Mouse (Mus musculus) heart, postnatal 0 days (tissue): ENCODE data around the gene Fam168b. TPM values are rescaled to one million over a fixed set of nuclear protein-coding genes. Genes with fewer than 3 reads are reported as not detected.

Source experiments
- ATAC-seq: fragments of 200-750 bp; cut with Nextera tagmentation; 2 replicates; pipeline ENCODE4 v1.8.0; 2017; ENCODE audit warnings: low read depth, moderate number of reproducible peaks, moderate library complexity; ENCODE audit not compliant: insufficient read depth
- DNase-seq: peaks from one replicate; pipeline ENCODE4 v3.0.0-alpha.2; 2016; ENCODE audit warnings: low spot score
- H3K27ac ChIP-seq: fragments of 300-500 bp; sonication (generic); 2 replicates; pipeline ENCODE4 v1.5.1; 2014; ENCODE audit warnings: low read depth, mild to moderate bottlenecking
- H3K27me3 ChIP-seq: fragments of 300-500 bp; sonication (generic); 2 replicates; pipeline ENCODE4 v1.6.1; 2014; ENCODE audit warnings: low read length, mixed read lengths; ENCODE audit not compliant: control insufficient read depth, insufficient read depth
- H3K36me3 ChIP-seq: fragments of 300-500 bp; sonication (generic); replicated peaks from 2 replicates; pipeline ENCODE4 v1.6.1; 2014; ENCODE audit warnings: low read length, mixed read lengths; ENCODE audit not compliant: control insufficient read depth, insufficient read depth
- H3K4me1 ChIP-seq: fragments of 300-500 bp; sonication (generic); 2 replicates; pipeline ENCODE4 v1.6.1; 2014; ENCODE audit warnings: antibody characterized with exemption; ENCODE audit not compliant: control insufficient read depth, insufficient read depth
- H3K4me2 ChIP-seq: fragments of 300-500 bp; sonication (generic); 2 replicates; pipeline ENCODE4 v1.6.1; 2014; ENCODE audit warnings: low read depth, mild to moderate bottlenecking, low read length, moderate library complexity
- H3K4me3 ChIP-seq: fragments of 300-500 bp; sonication (generic); 2 replicates; pipeline ENCODE4 v1.5.1; 2014; ENCODE audit warnings: low read depth, low read length
- H3K9ac ChIP-seq: fragments of 300-500 bp; sonication (generic); replicated peaks from 2 replicates; pipeline ENCODE4 v1.6.1; 2014; ENCODE audit warnings: low read depth, low read length, mixed read lengths
- H3K9me3 ChIP-seq: fragments of 300-500 bp; sonication (generic); replicated peaks from 2 replicates; pipeline ENCODE4 v1.6.1; 2016; ENCODE audit warnings: low read length; ENCODE audit not compliant: control insufficient read depth
- CTCF ChIP-seq: IDR thresholded peaks from 2 replicates; pipeline ENCODE4 v1.5.1; 2016; ENCODE audit warnings: antibody characterized with exemption, control low read depth, low read depth
- EP300 ChIP-seq: IDR thresholded peaks from 2 replicates; pipeline ENCODE4 v1.6.1; 2016; ENCODE audit warnings: antibody characterized with exemption, low read depth
- WGBS: fragments of 180-500 bp; shearing (Covaris S2); extraction: QIAGEN DNeasy Blood & Tissue Kit; methylation state at CpG from one replicate; pipeline ENCODE4 v1.1.7; 2014; 5-methylcytosine and 5-hydroxymethylcytosine counted together
- polyA plus RNA-seq: library from polyadenylated mRNA; unstranded; fragments of >200 nt; fragmentation: Nextera tagmentation; extraction: Ambion mirVana; gene quantifications from 2 replicates; pipeline ENCODE4 v1.2.1, GENCODE M21; 2015
- total RNA-seq: library from RNA; depleted of rRNA; stranded (reverse); fragments of >200 nt; gene quantifications from 2 replicates; pipeline ENCODE4 v1.2.3, GENCODE M21; 2014; ENCODE audit warnings: low replicate concordance; rRNA removed

Fam168b gene
- total RNA-seq (83.3 and 96.0 TPM in 2 replicates), polyA plus RNA-seq (18.9 and 21.5 TPM in 2 replicates)

DNA sequence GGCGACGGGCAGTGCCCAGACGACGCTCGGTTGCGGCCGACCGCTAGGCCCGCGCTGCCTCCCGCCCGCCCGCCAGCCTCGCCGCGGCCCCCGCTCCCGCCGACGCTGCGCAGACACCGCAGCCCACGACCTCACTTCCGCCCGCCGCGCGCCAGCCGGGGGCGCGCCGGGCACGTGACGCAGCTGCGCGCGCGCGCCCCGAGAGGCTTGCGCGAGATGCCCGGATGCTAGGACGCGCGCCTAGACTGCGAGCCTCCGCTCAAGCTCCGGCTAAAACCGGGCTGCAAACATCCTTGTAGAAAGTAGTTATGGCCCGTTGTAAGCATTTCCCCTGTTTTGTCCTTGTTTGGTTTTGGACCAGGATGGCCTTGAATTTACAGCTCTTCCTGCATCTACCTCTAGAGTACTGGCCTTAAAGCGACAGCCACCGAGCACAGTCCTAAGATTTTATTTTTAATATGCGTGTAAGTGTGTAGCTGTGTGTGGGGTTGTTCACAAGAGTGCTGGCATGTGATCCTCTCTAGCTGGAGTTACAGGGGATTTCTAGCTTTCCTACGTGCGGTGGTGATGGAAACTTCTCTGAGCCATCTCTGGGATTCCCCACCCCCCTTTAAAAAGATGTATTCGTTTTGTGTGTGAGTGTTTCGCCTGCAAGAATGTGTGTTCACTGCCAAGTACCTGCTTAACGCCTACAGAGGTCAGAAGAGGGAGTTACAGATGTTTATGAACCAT, at the start of gene Fam168b:
TSS of gene Fam168b (minus strand) at position 179 of the 732 bp plus-strand sequence.
- TF ChIP-seq EP300: no peak
- no peak for TF ChIP-seq CTCF
- Histone ChIP-seq H3K9ac (peak within 1 kb of the TSS; percentile 92), H3K4me1 (peaks cover 35% of the 10 kb centered on the region), H3K9me3 (no peaks in the 10 kb centered on the region), H3K27ac (peak within 1 kb of the TSS; percentile 95), H3K4me3 (peak within 1 kb of the TSS; percentile 91), H3K4me2 (peak within 1 kb of the TSS; percentile 67), H3K27me3 (no peaks in the 10 kb centered on the region), H3K36me3 (no peaks in the 10 kb centered on the region)
- under 1% methylated on average over 40 of the region's 59 CpGs for WGBS
- ATAC-seq (peak; percentile 91), DNase-seq (peak; percentile 86)

DNA sequence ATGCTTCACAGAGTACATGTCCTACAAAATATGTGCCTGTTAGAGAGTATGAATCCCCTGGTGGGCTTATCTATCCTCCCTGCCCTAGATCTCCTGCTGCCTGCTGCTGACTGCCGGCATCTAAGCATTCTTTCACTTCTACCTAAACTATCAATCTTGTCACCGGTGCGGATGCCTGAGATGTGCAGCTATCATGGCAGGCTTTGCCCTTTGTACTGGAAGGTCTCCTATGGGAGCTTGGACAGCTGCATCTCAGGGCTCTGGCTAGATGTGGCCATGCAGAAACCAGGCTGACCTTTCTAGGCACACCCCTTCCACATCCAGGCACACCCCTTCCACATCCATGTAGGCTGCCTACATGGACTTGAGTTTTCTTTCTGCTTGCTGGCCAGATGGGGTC, 49.6 kb upstream of the Fam168b start:
- Histone ChIP-seq H3K9ac (no peak overlapping the region), H3K4me2 (no peak overlapping the region), H3K27me3 (0 out of 2 replicates have a peak, but pooled peaks cover 7% of the 10 kb centered on the region), H3K27ac (no peak overlapping the region), H3K9me3 (no peaks in the 10 kb centered on the region), H3K4me1 (no peaks in the 10 kb centered on the region), H3K36me3 (no peaks in the 10 kb centered on the region), H3K4me3 (no peak overlapping the region)
- ATAC-seq (no peak), DNase-seq (no peak)
- whole genome bisulfite sequencing: 42% methylated on average over 3 of the region's 3 CpGs
- no peak for TF ChIP-seq EP300
- no peak for TF ChIP-seq CTCF

DNA sequence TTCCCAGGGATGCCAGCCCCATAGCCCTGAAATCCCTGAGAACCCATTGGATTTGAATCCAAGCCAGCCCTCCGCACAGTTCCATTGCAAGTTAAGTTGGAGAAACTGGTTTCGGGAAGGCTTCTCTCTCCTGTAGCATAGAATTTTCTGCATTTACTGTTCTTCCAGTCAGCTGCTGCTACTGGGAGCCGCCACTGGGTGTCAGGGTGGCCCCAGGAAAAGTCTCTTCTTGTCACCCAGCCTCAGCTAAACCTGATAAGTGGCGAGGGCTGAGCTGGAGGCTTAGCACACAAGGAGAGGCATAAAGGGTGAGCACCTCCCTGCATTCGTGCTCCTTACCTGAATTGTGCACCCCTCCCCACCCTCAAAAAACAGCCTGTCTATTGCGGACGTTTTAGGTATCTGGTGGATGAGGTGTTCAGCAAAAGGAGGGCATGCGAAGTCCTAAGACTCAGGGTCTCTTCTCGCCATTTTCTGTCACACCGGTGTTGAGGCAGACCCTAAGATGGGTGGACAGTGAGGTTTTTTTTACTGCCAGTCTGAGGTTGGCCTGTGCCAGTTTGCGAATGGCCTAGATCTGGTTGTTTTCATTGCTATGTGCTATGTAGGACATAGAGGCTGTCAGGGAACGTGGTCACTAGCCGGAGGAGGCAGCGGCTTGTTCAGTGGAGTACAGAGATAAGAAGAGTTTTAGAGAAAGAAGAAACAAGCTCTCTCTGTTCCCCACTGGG, 48.9 kb upstream of the Fam168b start:
- H3K36me3 ChIP-seq: no peaks in the 10 kb centered on the region
- 37% methylated on average over 14 of the region's 14 CpGs for WGBS
- ATAC-seq: no peak
- no peak overlapping the region for H3K27ac ChIP-seq
- H3K4me3 ChIP-seq: no peak overlapping the region
- H3K4me2 ChIP-seq: no peak overlapping the region
- H3K27me3 ChIP-seq: 0 out of 2 replicates have a peak, but pooled peaks cover 7% of the 10 kb centered on the region
- no peaks in the 10 kb centered on the region for H3K4me1 ChIP-seq
- peak; percentile 45 for DNase-seq
- H3K9ac ChIP-seq: no peak overlapping the region
- peak; percentile 65 for TF ChIP-seq CTCF
- no peak for TF ChIP-seq EP300
- no peaks in the 10 kb centered on the region for H3K9me3 ChIP-seq

DNA sequence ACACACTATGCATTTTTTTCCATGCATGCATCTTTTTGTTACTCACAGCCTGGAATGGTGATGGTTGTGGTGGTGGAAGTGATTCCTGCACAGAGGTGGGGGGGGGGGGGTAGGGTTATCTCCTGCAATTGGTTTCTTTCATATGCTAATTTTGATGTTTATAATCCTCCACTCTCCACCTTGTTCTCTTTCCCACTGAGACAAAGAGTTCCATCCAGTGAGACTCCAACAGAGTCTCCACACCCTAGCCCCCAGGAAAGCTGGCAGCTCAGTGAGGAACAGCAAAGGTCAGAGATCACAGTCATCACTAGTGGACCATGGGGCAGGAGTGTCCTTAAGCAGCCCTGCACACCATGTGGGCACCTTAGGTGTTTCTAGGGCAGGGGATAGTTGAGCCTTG, 40.9 kb upstream of the Fam168b start:
- no peak overlapping the region for H3K4me2 ChIP-seq
- DNase-seq (no peak), ATAC-seq (no peak)
- H3K9me3 ChIP-seq: no peaks in the 10 kb centered on the region
- no peaks in the 10 kb centered on the region for H3K4me1 ChIP-seq
- 0 out of 2 replicates have a peak, but pooled peaks cover 4% of the 10 kb centered on the region for H3K36me3 ChIP-seq
- no peak overlapping the region for H3K27ac ChIP-seq
- no peak overlapping the region for H3K4me3 ChIP-seq
- TF ChIP-seq EP300: no peak
- no peak for TF ChIP-seq CTCF
- no peak overlapping the region for H3K9ac ChIP-seq
- H3K27me3 ChIP-seq: no peaks in the 10 kb centered on the region

DNA sequence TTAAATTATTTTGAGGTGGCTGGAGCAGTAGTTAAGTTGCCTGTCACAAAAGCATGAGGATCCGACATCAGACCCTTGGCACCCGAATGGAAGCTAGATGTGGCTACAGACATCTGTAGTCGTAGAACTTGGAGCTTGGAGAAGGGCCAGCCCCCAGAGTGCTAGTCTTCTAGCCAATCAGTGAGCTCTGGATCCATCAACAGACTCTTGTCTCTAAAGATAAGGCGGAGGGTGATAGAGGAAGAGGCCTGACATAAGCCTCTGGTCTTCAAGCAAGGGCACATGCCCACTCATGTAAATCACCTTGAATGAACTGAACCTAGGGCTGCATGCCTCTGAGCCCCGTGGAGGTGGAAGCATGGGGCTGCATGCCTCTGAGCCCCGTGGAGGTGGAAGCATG, 36.7 kb upstream of the Fam168b start:
- H3K4me2 ChIP-seq: no peak overlapping the region
- 19% methylated on average over 6 of the region's 6 CpGs for WGBS
- H3K4me3 ChIP-seq: no peak overlapping the region
- no peak overlapping the region for H3K9ac ChIP-seq
- DNase-seq: no peak
- no peak; the same call in 1 of the 2 replicates for ATAC-seq
- no peaks in the 10 kb centered on the region for H3K27me3 ChIP-seq
- TF ChIP-seq CTCF: no peak
- no peak for TF ChIP-seq EP300
- no peaks in the 10 kb centered on the region for H3K9me3 ChIP-seq
- H3K36me3 ChIP-seq: peaks cover 28% of the 10 kb centered on the region
- H3K4me1 ChIP-seq: no peaks in the 10 kb centered on the region
- H3K27ac ChIP-seq: no peak overlapping the region
